Mouse (Mus musculus) spleen, embryonic (tissue): ENCODE measurements at regions not wholly inside any gene's neighbourhood (a gene's known extent, or its start where the extent isn't known, plus 50 kb on each side); places are given as distances from the start of the nearest gene placed in this dataset.

Experiments used
- CTCF ChIA-PET: fragments of 350-600 bp; sonication (Branson Sonifier 250); formaldehyde crosslinking; loops from one replicate; lab custom pipeline; 2022; lab: Charles Lee

DNA sequence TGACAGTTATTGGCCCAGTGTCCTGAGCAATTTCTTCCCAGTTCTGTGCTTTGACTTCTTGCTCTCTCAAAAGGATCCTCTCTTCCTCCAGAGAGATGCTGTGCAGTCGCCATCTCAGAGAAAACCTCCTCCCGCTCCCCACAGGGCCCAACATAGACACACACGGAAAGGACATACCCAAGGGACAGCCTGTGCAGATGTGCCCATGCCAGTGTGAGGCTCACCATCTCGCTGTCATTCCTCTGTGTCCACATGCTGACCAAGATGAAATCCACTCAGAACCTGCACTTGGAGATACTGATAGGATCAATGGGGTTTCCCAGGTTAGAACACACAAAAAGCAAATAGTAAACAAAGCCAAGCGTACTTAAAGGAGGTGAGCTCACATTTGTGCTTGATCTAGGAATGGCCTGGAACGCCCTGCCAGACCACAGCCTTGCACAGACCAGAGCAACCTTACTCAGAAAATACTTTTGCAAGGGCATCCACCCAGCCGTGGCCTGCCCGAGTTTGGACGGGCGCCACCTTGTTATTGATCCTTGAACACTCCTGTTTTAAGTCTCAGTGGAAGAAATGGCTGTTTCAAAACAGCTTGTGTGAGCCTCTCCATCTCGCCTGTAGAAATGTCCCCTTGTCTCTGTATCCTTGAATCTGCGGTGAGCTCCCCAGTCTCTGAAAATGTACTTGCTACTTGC lies 131.7 kb downstream of the Ndufa10 start:
- CTCF ChIA-PET = no interaction called here

GRCm38 (mm10) chr1:92340644-92341043 lies 133.0 kb downstream of the Ndufa10 start:
- CTCF ChIA-PET = no interaction called here

GRCm38 (mm10) chr1:92338589-92338988 lies 135.1 kb downstream of the Ndufa10 start:
- CTCF ChIA-PET = no interaction called here

GRCm38 (mm10) chr1:92337450-92337849 lies 136.2 kb downstream of the Ndufa10 start:
- CTCF ChIA-PET = no interaction called here

- CTCF ChIA-PET = no interaction called here
These were observed 136.7 kb upstream of the Hdac4 start for GRCm38 (mm10) chr1:92332248-92332584.

GRCm38 (mm10) chr1:92331559-92332247 lies 136.2 kb upstream of the Hdac4 start:
- CTCF ChIA-PET = no interaction called here

GRCm38 (mm10) chr1:92330181-92330580 lies 134.7 kb upstream of the Hdac4 start:
- CTCF ChIA-PET = no interaction called here

- CTCF ChIA-PET = no interaction called here
These were observed 134.0 kb upstream of the Hdac4 start for GRCm38 (mm10) chr1:92329491-92329890.

GRCm38 (mm10) chr1:92327141-92327540 lies 131.6 kb upstream of the Hdac4 start:
- CTCF ChIA-PET = no interaction called here

GRCm38 (mm10) chr1:92325281-92325680 lies 129.8 kb upstream of the Hdac4 start:
- CTCF ChIA-PET = no interaction called here

GRCm38 (mm10) chr1:92324091-92324950 lies 128.8 kb upstream of the Hdac4 start:
- CTCF ChIA-PET = no interaction called here

GRCm38 (mm10) chr1:92317131-92317530 lies 121.6 kb upstream of the Hdac4 start:
- CTCF ChIA-PET = no interaction called here

- CTCF ChIA-PET = no interaction called here
These were observed 120.8 kb upstream of the Hdac4 start for GRCm38 (mm10) chr1:92316191-92316723.

GRCm38 (mm10) chr1:92313001-92313597 lies 117.6 kb upstream of the Hdac4 start:
- CTCF ChIA-PET = no interaction called here

DNA sequence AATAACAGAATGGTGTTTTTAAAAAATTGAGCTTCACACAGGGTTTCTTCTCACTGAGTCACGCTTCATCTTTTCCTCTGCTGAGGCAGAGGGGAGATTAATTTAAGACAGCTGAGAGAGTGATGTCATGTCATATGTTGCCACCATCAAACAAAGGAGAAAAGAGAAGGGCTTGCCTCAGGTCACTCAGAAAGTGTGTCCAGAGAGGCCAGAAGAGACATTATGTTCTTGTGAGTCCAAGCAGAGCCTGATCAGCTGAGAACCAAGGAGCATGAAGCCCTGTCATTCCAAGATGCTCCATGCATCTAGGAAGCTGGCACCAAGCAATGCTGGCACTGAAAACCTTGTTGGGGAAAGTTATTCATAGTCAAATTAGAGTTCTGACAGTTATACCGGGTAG lies 114.4 kb upstream of the Hdac4 start:
- CTCF ChIA-PET = no interaction called here

DNA sequence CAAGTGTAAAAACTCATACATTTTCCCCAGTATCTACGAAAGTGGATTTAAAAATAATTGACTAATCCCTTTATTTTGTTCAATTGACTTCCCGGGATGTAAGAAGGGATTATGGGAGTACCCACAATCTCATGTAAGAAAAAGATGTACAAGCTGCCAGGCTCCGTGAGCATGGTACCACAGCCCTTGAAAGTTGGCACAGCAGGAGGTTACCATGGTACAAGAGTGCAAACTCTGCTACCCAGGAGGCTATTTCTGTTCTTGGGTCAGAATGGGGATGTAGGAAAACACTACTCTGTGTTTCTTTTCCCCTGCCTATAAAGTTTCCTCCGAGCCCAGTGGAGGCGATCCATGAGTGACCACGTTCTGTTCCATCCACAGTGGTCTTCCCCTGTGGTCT lies 113.9 kb upstream of the Hdac4 start:
- CTCF ChIA-PET = no interaction called here

- CTCF ChIA-PET = no interaction called here
These were observed 113.0 kb upstream of the Hdac4 start for GRCm38 (mm10) chr1:92308537-92308936.

GRCm38 (mm10) chr1:92306042-92306441 lies 110.5 kb upstream of the Hdac4 start:
- CTCF ChIA-PET = no interaction called here

DNA sequence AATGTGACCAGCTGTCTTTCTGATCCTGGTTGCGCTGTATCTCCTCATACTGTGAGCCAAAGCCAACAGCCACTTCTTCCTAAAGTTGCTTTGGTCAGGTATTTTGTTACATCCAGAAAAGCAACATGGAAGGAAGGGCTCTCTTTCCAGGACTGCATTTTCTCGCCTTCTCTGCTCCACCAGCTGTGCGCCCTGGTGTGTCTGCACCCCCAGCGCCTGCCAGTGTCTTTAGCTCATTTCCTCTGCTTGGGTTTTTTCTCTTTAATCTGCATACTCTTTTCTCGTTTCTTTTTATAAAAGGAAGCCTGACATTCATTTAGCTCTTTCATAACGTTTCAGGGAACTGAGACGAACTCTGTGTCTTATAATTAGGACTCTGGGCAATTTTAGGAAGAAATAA lies 103.5 kb upstream of the Hdac4 start:
- CTCF ChIA-PET = no interaction called here

GRCm38 (mm10) chr1:92292681-92293380 lies 97.3 kb upstream of the Hdac4 start:
- CTCF ChIA-PET = interaction anchor here (0.6 kb wide), 1 partner anchor 92 kb away, joined by 4 read pairs; no protein-coding TSS in a partner anchor

DNA sequence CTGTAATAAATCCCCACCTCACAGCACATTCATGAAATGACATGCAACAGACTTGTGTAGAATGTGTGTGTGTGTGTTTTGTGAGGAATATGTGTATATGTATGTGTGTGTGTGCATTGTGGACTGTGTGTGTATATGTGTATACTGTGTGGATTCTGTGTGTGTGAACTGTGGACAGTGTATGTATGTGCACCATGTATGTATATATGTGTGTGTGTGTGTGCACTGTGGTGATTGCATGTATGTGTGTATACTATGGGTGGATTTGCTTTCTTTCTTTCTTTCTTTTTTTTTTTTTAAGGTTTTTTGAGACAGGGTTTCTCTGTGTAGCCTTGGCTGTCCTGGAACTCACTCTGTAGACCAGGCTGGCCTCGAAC lies 91.5 kb upstream of the Hdac4 start:
- CTCF ChIA-PET = no interaction called here
